Mouse (Mus musculus) layer of hippocampus, postnatal 36 days (tissue): ENCODE measurements around the gene Sh3d21. TPM values are rescaled to one million over a fixed set of nuclear protein-coding genes. Genes with fewer than 3 reads are reported as not detected.
"Not testable (repeated sequence)": the region's sequence is repeated elsewhere in the genome, so short reads cannot be mapped to it uniquely, and the experiment has no call there.

Source experiments
- DNase-seq, 2 experiments: peaks; one replicate each; pipeline ENCODE4 v3.0.0; 2022
- total RNA-seq, 2 experiments: library from RNA; stranded (reverse); gene quantifications; 2 replicates each; pipeline ENCODE4 v1.2.3; 2021

Gene Sh3d21
- total RNA-seq, 2 experiments from 2014 or later, result 0.80 to 0.86 TPM

- no peak for DNase-seq
Measured at GRCm38 (mm10) chr4:126166084-126166483, 2.8 kb upstream of the Sh3d21 start.

GRCm38 (mm10) chr4:126165092-126165491, 1.8 kb upstream of the Sh3d21 start:
- not testable (repeated sequence) for DNase-seq

GRCm38 (mm10) chr4:126163685-126164084, 394 bp upstream of the Sh3d21 start:
- DNase-seq, result no peak

GRCm38 (mm10) chr4:126162544-126163066, 686 bp downstream of the Sh3d21 start:
- peak; percentile 80 to 82 for DNase-seq

GRCm38 (mm10) chr4:126161986-126162385, 1.3 kb downstream of the Sh3d21 start:
- DNase-seq, result no peak

GRCm38 (mm10) chr4:126161456-126161855, 1.8 kb downstream of the Sh3d21 start:
- DNase-seq, result no peak

- DNase-seq, result no peak
Measured at GRCm38 (mm10) chr4:126160981-126161380, 2.3 kb downstream of the Sh3d21 start.

GRCm38 (mm10) chr4:126159455-126159854, 3.8 kb downstream of the Sh3d21 start:
- DNase-seq, result no peak

GRCm38 (mm10) chr4:126157562-126157961, 5.7 kb downstream of the Sh3d21 start:
- DNase-seq, result no peak

- DNase-seq, result no peak
Measured at GRCm38 (mm10) chr4:126156617-126157016, 6.7 kb downstream of the Sh3d21 start.

GRCm38 (mm10) chr4:126155869-126156268, 7.4 kb downstream of the Sh3d21 start:
- no peak for DNase-seq

GRCm38 (mm10) chr4:126155183-126155582, 8.1 kb downstream of the Sh3d21 start:
- DNase-seq, result no peak

- DNase-seq, result no peak
Measured at GRCm38 (mm10) chr4:126152864-126153263, 10.4 kb downstream of the Sh3d21 start.

- no peak for DNase-seq
Measured at GRCm38 (mm10) chr4:126151701-126152440, 11.4 kb downstream of the Sh3d21 start.

- no peak for DNase-seq
Measured at GRCm38 (mm10) chr4:126150949-126151320, 12.4 kb downstream of the Sh3d21 start.

GRCm38 (mm10) chr4:126150297-126150948, 12.9 kb downstream of the Sh3d21 start:
- no peak for DNase-seq

- DNase-seq, result no peak
Measured at GRCm38 (mm10) chr4:126149798-126150197, 13.5 kb downstream of the Sh3d21 start.

- DNase-seq, result no peak
Measured at GRCm38 (mm10) chr4:126149041-126149676, 14.1 kb downstream of the Sh3d21 start.

- no peak for DNase-seq
Measured at GRCm38 (mm10) chr4:126148161-126148961, 14.9 kb downstream of the Sh3d21 start.

- DNase-seq, result no peak
Measured at GRCm38 (mm10) chr4:126147533-126148160, 15.6 kb downstream of the Sh3d21 start, which contains the start of gene Eva1b. Gene Eva1b (plus strand): TSS chr4:126147744.

- no peak for DNase-seq
Measured at GRCm38 (mm10) chr4:126146974-126147532, 16.2 kb downstream of the Sh3d21 start.

GRCm38 (mm10) chr4:126145396-126145795, 17.9 kb downstream of the Sh3d21 start:
- DNase-seq, result no peak
